Mouse (Mus musculus): ENCODE measurements around the gene Dscam.

Dscam gene

GRCm38 (mm10) chr16:97017171-97017738 is 153.3 kb downstream of the Dscam start:
- no peak for DNase-seq (ENCODE audit: low spot score in 2 of 2)

- peak; percentile 1 to 18 for DNase-seq (ENCODE audit: low spot score in 2 of 2)
These were observed 154.2 kb downstream of the Dscam start for GRCm38 (mm10) chr16:97016244-97016850.

- DNase-seq (ENCODE audit: low spot score in 2 of 2): no peak
These were observed 156.2 kb downstream of the Dscam start for GRCm38 (mm10) chr16:97014343-97014742.

GRCm38 (mm10) chr16:97009116-97010055 is 161.2 kb downstream of the Dscam start:
- DNase-seq (ENCODE audit: low spot score in 2 of 2): no peak

- no peak for DNase-seq (ENCODE audit: low spot score in 2 of 2)
These were observed 162.5 kb downstream of the Dscam start for GRCm38 (mm10) chr16:97007892-97008527.

GRCm38 (mm10) chr16:97006854-97007182 is 163.7 kb downstream of the Dscam start:
- no peak for DNase-seq (ENCODE audit: low spot score in 2 of 2)

GRCm38 (mm10) chr16:97006041-97006853 is 164.3 kb downstream of the Dscam start:
- no peak for DNase-seq (ENCODE audit: low spot score in 2 of 2)

GRCm38 (mm10) chr16:97003965-97004364 is 166.6 kb downstream of the Dscam start:
- DNase-seq (ENCODE audit: low spot score in 2 of 2): no peak

GRCm38 (mm10) chr16:97002837-97003236 is 167.7 kb downstream of the Dscam start:
- DNase-seq (ENCODE audit: low spot score in 2 of 2): no peak

- DNase-seq (ENCODE audit: low spot score in 2 of 2): no peak
These were observed 168.4 kb downstream of the Dscam start for GRCm38 (mm10) chr16:97002189-97002588.

GRCm38 (mm10) chr16:96996854-96997253 is 173.7 kb downstream of the Dscam start:
- no peak for DNase-seq (ENCODE audit: low spot score in 2 of 2)

GRCm38 (mm10) chr16:96995858-96996257 is 174.7 kb downstream of the Dscam start:
- DNase-seq (ENCODE audit: low spot score in 2 of 2): no peak

- no peak for DNase-seq (ENCODE audit: low spot score in 2 of 2)
These were observed 183.2 kb downstream of the Dscam start for GRCm38 (mm10) chr16:96987396-96987795.

GRCm38 (mm10) chr16:96973300-96973699 is 197.3 kb downstream of the Dscam start:
- no peak for DNase-seq (ENCODE audit: low spot score in 2 of 2)

GRCm38 (mm10) chr16:96971768-96972167 is 198.8 kb downstream of the Dscam start:
- DNase-seq (ENCODE audit: low spot score in 2 of 2): no peak

- no peak for DNase-seq (ENCODE audit: low spot score in 2 of 2)
These were observed 200.1 kb downstream of the Dscam start for GRCm38 (mm10) chr16:96970412-96970811.

GRCm38 (mm10) chr16:96969643-96970042 is 200.9 kb downstream of the Dscam start:
- no peak for DNase-seq (ENCODE audit: low spot score in 2 of 2)

GRCm38 (mm10) chr16:96968885-96969480 is 201.6 kb downstream of the Dscam start:
- no peak for DNase-seq (ENCODE audit: low spot score in 2 of 2)

GRCm38 (mm10) chr16:96959695-96960094 is 210.9 kb downstream of the Dscam start:
- DNase-seq (ENCODE audit: low spot score in 2 of 2): no peak

- no peak for DNase-seq (ENCODE audit: low spot score in 2 of 2)
These were observed 224.9 kb downstream of the Dscam start for GRCm38 (mm10) chr16:96945468-96946302.
